Mouse (Mus musculus) heart, adult 2 months (tissue): ENCODE results near the gene Zfp1. TPM values are rescaled to one million over a fixed set of nuclear protein-coding genes. Genes with fewer than 3 reads are reported as not detected.

Experiments used
- DNase-seq, 2 experiments: peaks; one replicate each; pipeline ENCODE4 v3.0.0; 2021
- H3K27ac ChIP-seq: fragments of 200-600 bp; 2 replicates; pipeline ENCODE4 v1.8.1; 2022
- H3K27me3 ChIP-seq: fragments of 200-500 bp; 2 replicates; pipeline ENCODE4 v1.6.1; 2012; ENCODE audit warnings: mild to moderate bottlenecking, low read length, inconsistent platforms, mixed read lengths; ENCODE audit not compliant: control insufficient read depth, insufficient read depth
- H3K36me3 ChIP-seq: fragments of 200-500 bp; 2 replicates; pipeline ENCODE4 v1.6.1; 2012; ENCODE audit warnings: low read length, inconsistent platforms; ENCODE audit not compliant: control insufficient read depth, insufficient read depth
- H3K4me1 ChIP-seq: fragments of 200-500 bp; 2 replicates; pipeline ENCODE4 v1.6.1; 2011; ENCODE audit warnings: low read length; ENCODE audit not compliant: control insufficient read depth, insufficient read depth
- H3K4me3 ChIP-seq: fragments of 200-600 bp; 2 replicates; pipeline ENCODE4 v1.8.1; 2022
- H3K79me2 ChIP-seq: fragments of 200-500 bp; replicated peaks from 2 replicates; pipeline ENCODE4 v1.6.1; 2012; ENCODE audit warnings: mild to moderate bottlenecking, inconsistent platforms, low read length, moderate library complexity, mixed read lengths; ENCODE audit not compliant: control insufficient read depth, insufficient read depth
- H3K9ac ChIP-seq: fragments of 200-500 bp; 2 replicates; pipeline ENCODE4 v1.6.1; 2012; ENCODE audit warnings: low read depth, mild to moderate bottlenecking, control low read depth, inconsistent platforms, low read length, mixed read lengths
- CTCF ChIP-seq: fragments of 200-600 bp; IDR thresholded peaks from 2 replicates; pipeline ENCODE4 v1.8.1; 2022; ENCODE audit warnings: antibody characterized with exemption, mild to moderate bottlenecking, moderate library complexity
- EP300 ChIP-seq: fragments of 200-500 bp; IDR thresholded peaks from 2 replicates; pipeline ENCODE4 v1.6.1; 2011; ENCODE audit warnings: low read depth, low read length, control low read depth; ENCODE audit not compliant: insufficient read depth
- POLR2A ChIP-seq: fragments of 200-500 bp; IDR thresholded peaks from 2 replicates; pipeline ENCODE4 v1.6.1; 2011; ENCODE audit warnings: mild to moderate bottlenecking, low read depth, low read length, control low read depth; ENCODE audit not compliant: insufficient read depth
- WGBS: fragments of 180-500 bp; shearing (Covaris S2); methylation state at CpG from one replicate; pipeline ENCODE4 v1.1.7; 2018; 5-methylcytosine and 5-hydroxymethylcytosine counted together
- intact Hi-C: fragments of 180-260 bp; cut with DNase I; formaldehyde crosslinking; loops from one replicate; pipeline ENCODE4 v1.15.1; 2025
- long read RNA-seq: library from polyadenylated mRNA; stranded (forward); transcript quantifications from one replicate; pipeline ENCODE4 v2.0.0, GENCODE M21; 2021
- polyA plus RNA-seq: library from polyadenylated mRNA; depleted of rRNA; stranded (reverse); fragments of >200 nt; gene quantifications from 2 replicates; pipeline ENCODE4 v1.2.3, GENCODE M21; 2012; rRNA removed
- total RNA-seq, 2 experiments: library from RNA; stranded (reverse); gene quantifications; 2 replicates each; pipeline ENCODE4 v1.2.3; 2021

The Zfp1 gene
- total RNA-seq = 1 to 10 TPM; 6.3 to 7.6 TPM
- 4.3 and 6.4 TPM in 2 replicates for polyA plus RNA-seq
- long read RNA-seq, partial matches to known transcripts = 0 of 6 reads
- long read RNA-seq, other reads (novel, unspliced or antisense) = 1 of 6 reads

DNA sequence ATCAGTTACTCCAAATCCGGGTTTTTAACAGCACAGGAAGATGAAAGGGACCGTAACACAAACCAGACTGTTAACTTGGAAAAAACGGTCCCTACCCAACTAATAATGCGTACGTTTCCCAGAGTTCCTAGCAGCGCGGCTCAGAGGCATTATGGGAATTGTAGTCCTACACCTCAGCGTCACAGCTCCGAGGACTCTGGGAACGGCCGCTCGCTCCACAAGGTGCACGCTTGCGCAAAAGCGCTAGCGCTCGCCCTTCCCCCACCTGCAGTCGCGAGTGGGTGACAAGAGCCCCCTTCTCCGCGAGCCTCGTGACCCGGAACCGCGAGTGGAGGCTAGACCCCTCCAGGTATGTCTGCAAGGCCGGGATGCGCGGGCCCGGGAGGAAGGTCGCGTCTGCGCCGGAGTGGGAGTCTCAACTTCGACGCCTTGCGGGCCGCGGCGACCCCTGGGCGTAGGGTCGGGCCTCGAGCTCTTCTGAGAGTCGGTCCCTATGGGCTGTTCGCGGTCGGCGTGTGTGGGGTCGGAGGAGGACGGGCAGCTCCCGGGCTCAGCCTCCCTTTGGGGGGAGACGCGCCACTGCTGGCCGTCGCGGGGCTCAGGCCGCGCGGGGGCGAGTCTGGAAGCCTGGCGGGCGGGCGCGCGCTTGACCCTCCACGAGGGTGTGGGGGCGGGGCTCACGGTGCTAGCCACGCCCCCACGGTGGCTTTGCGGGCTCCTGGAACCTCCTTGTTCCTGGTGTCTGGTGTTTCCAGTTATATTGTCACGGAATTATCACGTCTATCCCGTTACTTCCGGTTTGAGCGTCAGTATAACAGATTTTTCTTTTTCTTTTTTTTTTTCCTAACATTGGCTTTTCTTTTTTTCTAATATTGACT is at the start of gene Zfp1:
Gene Zfp1 (plus strand): TSS at position 138 of the 878 bp plus-strand sequence.
- H3K79me2 ChIP-seq = no peaks in the 10 kb centered on the region
- peak within 1 kb of the TSS; percentile 97 for H3K27ac ChIP-seq
- WGBS = 1% methylated on average over 75 of the region's 75 CpGs
- TF ChIP-seq EP300 = 0 out of 2 replicates have a peak, but pooled peaks have one; percentile 8
- TF ChIP-seq CTCF = no peak
- peak; percentile 86 for TF ChIP-seq POLR2A
- peak within 1 kb of the TSS; percentile 100 for H3K4me3 ChIP-seq
- H3K27me3 ChIP-seq = no peaks in the 10 kb centered on the region
- H3K4me1 ChIP-seq = peaks cover 4% of the 10 kb centered on the region; the same call in 1 of the 2 replicates
- intact Hi-C loops = loop anchor here (1.0 to 5.0 kb wide), 2 partner anchors 107 to 121 kb away; partner anchors contain the start of genes Wdr59 and Znrf1
- no peaks in the 10 kb centered on the region for H3K36me3 ChIP-seq
- H3K9ac ChIP-seq = peak within 1 kb of the TSS; percentile 77
- DNase-seq = peak; percentile 92 to 93

DNA sequence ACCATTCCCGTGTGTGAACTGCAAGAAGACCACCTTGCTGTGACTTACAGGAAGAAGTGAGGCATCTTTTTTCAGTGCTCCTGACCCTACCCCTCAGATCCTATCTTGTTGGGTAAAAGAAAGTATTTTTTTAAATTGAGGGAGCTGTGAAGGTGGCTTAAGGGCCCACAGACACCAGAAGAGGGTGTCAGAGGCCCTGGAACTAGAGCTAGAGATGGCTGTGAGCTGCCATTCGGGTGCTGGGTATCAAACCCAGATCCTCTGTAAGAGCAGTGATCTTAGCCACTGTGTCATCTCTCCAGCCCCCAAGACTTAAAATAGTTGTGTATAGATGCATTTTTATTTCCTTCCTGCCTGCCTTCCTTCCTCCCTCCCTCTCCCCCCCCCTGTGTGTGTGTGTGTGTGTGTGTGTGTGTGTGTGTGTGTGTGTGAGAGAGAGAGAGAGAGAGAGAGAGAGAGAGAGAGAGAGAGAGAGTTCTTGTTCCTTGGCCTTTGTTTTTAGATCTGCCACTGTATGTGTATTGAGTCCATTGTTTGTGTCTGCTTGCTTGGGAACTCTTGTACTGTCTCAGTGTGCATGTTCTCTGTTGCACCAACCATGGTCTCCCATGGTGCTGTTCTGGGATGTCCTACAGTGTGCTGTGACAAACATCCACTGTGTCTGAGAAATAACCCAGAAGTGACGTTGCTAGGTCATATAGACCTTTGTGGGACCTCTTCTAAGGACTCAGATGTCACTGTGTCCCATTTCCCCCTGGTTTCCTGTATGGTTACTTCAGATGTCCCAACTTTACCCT is 49.0 kb upstream of the Zfp1 start:
- Histone ChIP-seq H3K27me3 (no peaks in the 10 kb centered on the region), H3K4me3 (no peak overlapping the region), H3K79me2 (peaks cover 16% of the 10 kb centered on the region), H3K27ac (peak overlapping the region; percentile 71), H3K4me1 (peaks cover 41% of the 10 kb centered on the region), H3K9ac (no peak overlapping the region), H3K36me3 (peaks cover 27% of the 10 kb centered on the region)
- 45% methylated on average over 3 of the region's 3 CpGs for WGBS
- no peak for DNase-seq
- TF ChIP-seq POLR2A (no peak), EP300 (no peak), CTCF (no peak)
- intact Hi-C loops = no loop called here

DNA sequence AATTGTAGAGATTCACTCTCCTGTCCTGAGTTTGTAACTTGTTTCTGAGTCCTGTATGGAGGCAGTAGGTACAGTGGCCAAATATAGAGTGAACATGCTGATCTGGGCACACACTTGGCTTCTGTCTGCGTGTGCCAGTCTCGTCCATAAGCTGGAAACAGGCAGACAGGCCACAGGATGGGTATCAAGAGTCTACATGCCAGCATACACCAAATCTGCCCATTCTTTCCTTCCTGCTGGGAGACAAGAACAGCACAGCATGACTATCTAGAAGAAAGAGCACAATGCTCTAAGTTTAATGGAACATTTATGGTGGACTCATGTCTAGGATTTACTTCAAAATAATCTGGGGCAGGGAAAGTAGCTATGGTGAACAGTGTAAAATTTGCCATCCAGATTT is 48.2 kb upstream of the Zfp1 start:
- intact Hi-C loops = loop anchor here (5.0 kb wide), 1 partner anchor 43 kb away; no protein-coding TSS in a partner anchor
- no peak for TF ChIP-seq CTCF
- no peak for TF ChIP-seq EP300
- TF ChIP-seq POLR2A = no peak
- Histone ChIP-seq H3K4me1 (peaks cover 44% of the 10 kb centered on the region), H3K4me3 (no peak overlapping the region), H3K9ac (no peak overlapping the region), H3K79me2 (peaks cover 14% of the 10 kb centered on the region), H3K36me3 (peaks cover 27% of the 10 kb centered on the region), H3K27ac (peak overlapping the region; percentile 71), H3K27me3 (no peaks in the 10 kb centered on the region)
- WGBS = 44% methylated on average over 2 of the region's 2 CpGs
- DNase-seq = no peak

DNA sequence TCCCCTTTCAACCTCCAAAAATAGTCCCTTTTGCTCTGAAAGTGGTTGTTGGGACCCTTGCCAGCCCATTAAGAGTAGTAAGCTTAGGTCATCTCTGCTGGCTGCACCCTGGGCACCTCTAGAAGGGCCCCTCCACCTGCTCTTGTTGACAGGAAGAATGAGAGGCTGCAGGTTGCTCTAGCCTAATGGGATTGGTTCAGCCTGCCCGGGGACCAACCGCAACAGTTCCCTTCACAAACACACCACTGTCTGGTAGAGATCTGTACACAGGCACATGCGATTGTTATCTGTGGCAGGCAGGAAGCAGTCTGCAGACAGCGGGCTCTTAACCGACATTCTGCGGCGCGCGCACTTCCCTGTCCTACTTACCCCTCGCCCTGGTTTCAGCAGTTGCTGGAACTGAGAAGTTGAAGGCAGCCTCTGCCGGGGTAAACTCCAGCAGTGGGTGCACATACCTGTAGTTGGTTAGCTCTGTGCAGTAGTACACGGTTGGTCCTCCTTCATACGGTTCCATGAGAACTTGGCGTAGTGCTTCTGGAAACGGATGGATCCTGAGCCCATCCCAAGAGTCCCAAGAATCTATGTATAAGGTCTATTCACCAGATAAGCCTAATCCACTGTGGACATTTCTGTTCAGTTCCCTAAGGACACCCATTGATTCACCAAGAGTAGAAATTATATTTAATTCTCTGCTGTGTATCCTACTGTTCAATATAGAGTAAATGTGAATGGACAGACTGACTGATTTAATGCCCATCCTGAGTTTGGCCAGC is 47.3 kb upstream of the Zfp1 start:
- 12% methylated on average over 15 of the region's 15 CpGs for WGBS
- intact Hi-C loops = loop anchor here (2.0 to 5.0 kb wide), 2 partner anchors 25 to 44 kb away; no protein-coding TSS in a partner anchor
- TF ChIP-seq EP300 (peak; percentile 70; the same call in 1 of the 2 replicates), POLR2A (no peak)
- Histone ChIP-seq H3K36me3 (peaks cover 27% of the 10 kb centered on the region), H3K27ac (peak overlapping the region; percentile 71), H3K4me3 (peak overlapping the region; percentile 26; the same call in 1 of the 2 replicates), H3K9ac (peak overlapping the region; percentile 59), H3K27me3 (no peaks in the 10 kb centered on the region), H3K79me2 (peaks cover 9% of the 10 kb centered on the region), H3K4me1 (peaks cover 43% of the 10 kb centered on the region)
- DNase-seq = peak; percentile 56 to 73

DNA sequence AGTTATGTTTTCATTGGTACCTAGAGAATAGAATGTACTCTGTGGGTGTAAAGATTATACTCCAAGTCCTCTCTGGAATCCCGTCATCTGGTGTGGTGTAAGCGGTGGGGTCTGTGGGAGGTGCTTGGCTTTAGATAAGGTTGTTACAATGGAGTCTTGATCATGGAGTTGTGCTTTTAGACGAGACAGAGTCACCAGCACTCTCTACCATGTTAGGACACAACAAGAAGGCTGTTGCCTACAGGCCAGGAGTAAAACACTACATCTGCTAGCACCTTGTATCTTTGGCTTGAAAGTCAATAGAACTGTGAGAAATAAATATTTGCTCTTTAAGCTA is 46.7 kb upstream of the Zfp1 start:
- WGBS = 22% methylated on average over 3 of the region's 3 CpGs
- peaks cover 41% of the 10 kb centered on the region for H3K4me1 ChIP-seq
- no peak for TF ChIP-seq POLR2A
- intact Hi-C loops = loop anchor here (2.0 to 5.0 kb wide), 2 partner anchors 24 to 44 kb away; no protein-coding TSS in a partner anchor
- H3K27me3 ChIP-seq = no peaks in the 10 kb centered on the region
- H3K27ac ChIP-seq = peak overlapping the region; percentile 71
- no peak overlapping the region for H3K9ac ChIP-seq
- H3K79me2 ChIP-seq = peaks cover 9% of the 10 kb centered on the region
- peaks cover 27% of the 10 kb centered on the region for H3K36me3 ChIP-seq
- no peak overlapping the region for H3K4me3 ChIP-seq
- no peak for DNase-seq
